Mouse (Mus musculus) midbrain, embryonic 12.5 days (tissue): Measurements from ENCODE around the gene Klc1. TPM values are rescaled to one million over a fixed set of nuclear protein-coding genes. Genes with fewer than 3 reads are reported as not detected.

Experiments used
- ATAC-seq: fragments of 200-750 bp; cut with Nextera tagmentation; 2 replicates; pipeline ENCODE4 v1.8.0; 2017; ENCODE audit warnings: low read depth, moderate TSS enrichment, moderate library complexity; ENCODE audit not compliant: low FRiP score
- H3K27ac ChIP-seq: fragments of 300-500 bp; sonication (generic); replicated peaks from 2 replicates; pipeline ENCODE4 v1.5.1; 2016; ENCODE audit warnings: mild to moderate bottlenecking
- H3K27me3 ChIP-seq: fragments of 300-500 bp; sonication (generic); 2 replicates; pipeline ENCODE4 v1.6.1; 2016; ENCODE audit warnings: mild to moderate bottlenecking
- H3K36me3 ChIP-seq: fragments of 300-500 bp; sonication (generic); 2 replicates; pipeline ENCODE4 v1.6.1; 2016
- H3K4me1 ChIP-seq: fragments of 300-500 bp; sonication (generic); 2 replicates; pipeline ENCODE4 v1.6.1; 2016
- H3K4me2 ChIP-seq: fragments of 300-500 bp; sonication (generic); replicated peaks from 2 replicates; pipeline ENCODE4 v1.6.1; 2016; ENCODE audit warnings: mild to moderate bottlenecking, moderate library complexity
- H3K4me3 ChIP-seq: fragments of 300-500 bp; sonication (generic); 2 replicates; pipeline ENCODE4 v1.5.1; 2016; ENCODE audit warnings: mild to moderate bottlenecking
- H3K9ac ChIP-seq: fragments of 300-500 bp; sonication (generic); replicated peaks from 2 replicates; pipeline ENCODE4 v1.6.1; 2016; ENCODE audit warnings: mild to moderate bottlenecking, moderate library complexity
- H3K9me3 ChIP-seq: fragments of 300-500 bp; sonication (generic); 2 replicates; pipeline ENCODE4 v1.6.1; 2016; ENCODE audit warnings: mild to moderate bottlenecking
- WGBS: fragments of 180-500 bp; shearing (Covaris S2); methylation state at CpG from one replicate; pipeline ENCODE4 v1.1.7; 2016; 5-methylcytosine and 5-hydroxymethylcytosine counted together
- polyA plus RNA-seq: library from polyadenylated mRNA; unstranded; fragments of >200 nt; fragmentation: Nextera tagmentation; extraction: Ambion mirVana; gene quantifications from 2 replicates; pipeline ENCODE4 v1.2.1, GENCODE M21; 2016

Gene Klc1
- polyA plus RNA-seq, 1 experiment from 2014 or later = 382 TPM

DNA sequence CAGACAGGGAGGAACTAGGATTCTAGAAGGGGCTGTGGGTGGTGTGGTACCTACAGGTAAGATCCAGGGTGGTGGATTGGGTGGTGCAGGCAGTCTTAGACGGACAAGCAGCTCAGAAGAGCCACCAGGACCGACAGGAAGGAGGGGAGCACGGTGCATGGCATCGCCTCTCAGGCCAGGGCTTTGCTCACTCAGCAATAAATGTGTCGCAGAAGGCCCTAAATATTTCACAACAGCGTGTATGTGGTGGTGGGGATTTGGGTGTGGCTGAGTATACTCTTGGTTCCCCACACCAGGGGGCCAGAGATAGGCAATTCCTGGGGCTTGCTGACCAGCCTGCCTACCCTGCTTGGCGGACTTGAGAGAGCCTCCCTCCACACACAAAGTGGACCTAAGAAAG lies 62.1 kb downstream of the Klc1 start:
- peaks cover 13% of the 10 kb centered on the region for H3K4me1 ChIP-seq
- 89% methylated on average over 7 of the region's 7 CpGs for WGBS
- no peak overlapping the region for H3K4me3 ChIP-seq
- H3K36me3 ChIP-seq = peaks cover 26% of the 10 kb centered on the region
- ATAC-seq = no peak
- H3K27me3 ChIP-seq = no peaks in the 10 kb centered on the region
- H3K27ac ChIP-seq = no peak overlapping the region
- no peak overlapping the region for H3K4me2 ChIP-seq
- H3K9ac ChIP-seq = no peak overlapping the region
- H3K9me3 ChIP-seq = no peaks in the 10 kb centered on the region

DNA sequence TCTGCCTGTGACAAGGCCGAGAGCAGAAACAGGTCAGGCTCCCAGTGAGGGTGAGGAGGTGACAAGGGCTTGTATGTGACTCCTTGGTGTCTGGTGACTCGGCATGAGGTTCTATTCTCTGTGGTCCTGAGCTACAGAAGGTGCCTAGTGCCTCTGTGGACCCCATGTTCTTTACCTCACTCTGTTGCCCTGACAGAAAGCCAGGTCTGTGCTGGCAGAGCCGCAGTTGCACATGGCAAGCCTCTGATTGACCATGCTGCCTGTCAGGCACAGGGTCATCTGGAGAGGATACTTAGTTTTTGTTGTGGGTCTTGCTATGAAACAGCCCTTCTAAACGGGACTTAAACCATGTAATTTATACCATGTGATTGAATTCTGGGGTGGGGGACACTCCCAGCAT lies 63.3 kb downstream of the Klc1 start:
- H3K9me3 ChIP-seq = no peaks in the 10 kb centered on the region
- H3K27me3 ChIP-seq = no peaks in the 10 kb centered on the region
- H3K4me1 ChIP-seq = 0 out of 2 replicates have a peak, but pooled peaks cover 5% of the 10 kb centered on the region
- WGBS = 70% methylated on average over 4 of the region's 4 CpGs
- no peak overlapping the region for H3K4me2 ChIP-seq
- no peak overlapping the region for H3K27ac ChIP-seq
- ATAC-seq = no peak
- H3K4me3 ChIP-seq = no peak overlapping the region
- H3K9ac ChIP-seq = no peak overlapping the region
- peaks cover 38% of the 10 kb centered on the region for H3K36me3 ChIP-seq

DNA sequence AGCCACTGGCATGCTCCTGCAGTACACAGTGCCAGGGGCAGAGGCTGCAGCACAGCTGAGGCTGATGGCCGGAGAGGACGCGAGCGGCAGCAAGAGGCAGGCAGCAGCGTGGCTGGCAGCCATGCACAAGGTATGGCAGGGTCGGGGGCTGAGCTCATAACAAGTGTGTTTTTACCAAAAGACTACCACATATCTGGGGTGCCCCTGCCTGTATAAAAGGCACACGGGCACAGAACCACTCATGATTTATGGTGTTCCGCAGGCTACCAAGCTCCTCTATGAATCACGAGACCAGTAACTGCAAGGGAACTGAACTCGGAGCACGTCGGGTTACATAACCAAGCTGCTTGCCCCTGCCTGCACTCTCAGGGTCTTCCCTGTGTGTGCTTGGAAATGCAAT lies 68.9 kb downstream of the Klc1 start:
- Histone ChIP-seq H3K27ac (no peak overlapping the region), H3K27me3 (no peaks in the 10 kb centered on the region), H3K36me3 (peaks cover 74% of the 10 kb centered on the region), H3K4me2 (no peak overlapping the region), H3K4me3 (no peak overlapping the region), H3K4me1 (peaks cover 5% of the 10 kb centered on the region; the same call in 1 of the 2 replicates), H3K9ac (no peak overlapping the region), H3K9me3 (no peaks in the 10 kb centered on the region)
- ATAC-seq = no peak
- 92% methylated on average over 12 of the region's 12 CpGs for WGBS

DNA sequence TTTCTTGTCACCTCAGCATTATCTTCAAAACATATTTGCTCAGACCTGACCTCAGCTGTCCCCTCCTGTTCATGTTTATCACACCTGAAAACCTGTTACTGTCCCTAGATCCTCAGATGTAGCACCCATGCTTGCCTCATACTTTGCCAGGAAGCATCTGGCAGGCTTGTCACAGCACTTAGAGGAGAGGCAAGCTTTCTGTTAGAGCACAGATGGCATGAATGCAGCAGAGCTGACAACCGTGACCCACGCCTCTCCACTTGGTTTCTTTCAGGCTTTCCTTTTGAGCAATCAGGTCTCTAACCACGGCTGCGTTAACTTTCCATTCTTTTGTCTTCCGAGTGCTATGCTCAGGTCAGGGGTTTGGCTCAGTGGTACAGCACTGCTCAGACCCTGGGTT lies 70.8 kb downstream of the Klc1 start:
- Histone ChIP-seq H3K36me3 (peaks cover 67% of the 10 kb centered on the region), H3K27me3 (no peaks in the 10 kb centered on the region), H3K9ac (no peak overlapping the region), H3K4me3 (no peak overlapping the region), H3K9me3 (no peaks in the 10 kb centered on the region), H3K4me2 (no peak overlapping the region), H3K27ac (peak overlapping the region; percentile 46), H3K4me1 (peaks cover 5% of the 10 kb centered on the region; the same call in 1 of the 2 replicates)
- no peak for ATAC-seq
- 56% methylated on average over 5 of the region's 5 CpGs for WGBS

DNA sequence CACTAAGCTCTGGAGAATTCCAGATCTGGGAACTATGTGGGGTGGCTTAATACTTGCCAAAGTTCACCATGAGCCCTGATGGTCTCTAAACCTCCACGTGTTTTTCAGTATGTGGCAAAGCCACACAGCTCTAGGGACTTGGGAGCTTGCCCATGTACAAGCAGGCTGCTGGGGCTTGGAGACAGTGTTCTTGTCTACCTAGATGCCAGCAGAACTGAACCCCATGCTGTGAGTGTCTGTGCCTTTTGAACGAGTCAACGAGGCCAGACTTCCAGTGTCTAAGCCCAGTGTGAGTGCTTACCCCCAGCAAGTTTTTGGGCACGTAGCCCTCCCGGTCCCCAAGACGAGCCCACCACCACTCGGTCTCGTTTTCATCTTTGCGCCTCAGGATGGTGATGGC lies 71.3 kb downstream of the Klc1 start:
- ATAC-seq = no peak
- H3K4me3 ChIP-seq = no peak overlapping the region
- no peak overlapping the region for H3K4me2 ChIP-seq
- peaks cover 5% of the 10 kb centered on the region; the same call in 1 of the 2 replicates for H3K4me1 ChIP-seq
- no peaks in the 10 kb centered on the region for H3K27me3 ChIP-seq
- no peaks in the 10 kb centered on the region for H3K9me3 ChIP-seq
- H3K27ac ChIP-seq = peak overlapping the region; percentile 25
- H3K9ac ChIP-seq = no peak overlapping the region
- WGBS = 87% methylated on average over 9 of the region's 9 CpGs
- H3K36me3 ChIP-seq = peaks cover 62% of the 10 kb centered on the region

DNA sequence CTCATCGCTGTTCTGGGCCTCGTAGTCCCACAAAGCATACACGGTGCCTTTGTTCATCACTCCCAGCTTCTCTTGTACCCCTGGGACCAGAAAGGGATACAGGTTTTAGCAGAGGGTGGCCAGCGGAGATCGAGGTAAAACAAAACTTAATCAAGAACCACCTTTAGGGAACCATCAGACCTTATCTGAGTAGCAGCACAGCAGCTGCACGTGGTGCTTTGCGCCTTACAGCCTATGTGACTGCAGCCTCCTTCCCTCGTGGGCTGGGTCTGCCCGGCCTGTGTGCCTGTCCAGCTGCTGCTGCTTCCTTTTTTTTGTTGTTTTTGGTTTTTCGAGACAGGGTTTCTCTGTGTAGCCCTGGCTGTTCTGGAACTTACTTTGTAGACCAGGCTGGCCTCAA lies 71.7 kb downstream of the Klc1 start:
- Histone ChIP-seq H3K27ac (no peak overlapping the region), H3K4me1 (peaks cover 5% of the 10 kb centered on the region; the same call in 1 of the 2 replicates), H3K36me3 (peaks cover 58% of the 10 kb centered on the region), H3K4me3 (no peak overlapping the region), H3K4me2 (no peak overlapping the region), H3K9me3 (no peaks in the 10 kb centered on the region), H3K27me3 (no peaks in the 10 kb centered on the region), H3K9ac (no peak overlapping the region)
- WGBS = 88% methylated on average over 10 of the region's 10 CpGs
- ATAC-seq = no peak

DNA sequence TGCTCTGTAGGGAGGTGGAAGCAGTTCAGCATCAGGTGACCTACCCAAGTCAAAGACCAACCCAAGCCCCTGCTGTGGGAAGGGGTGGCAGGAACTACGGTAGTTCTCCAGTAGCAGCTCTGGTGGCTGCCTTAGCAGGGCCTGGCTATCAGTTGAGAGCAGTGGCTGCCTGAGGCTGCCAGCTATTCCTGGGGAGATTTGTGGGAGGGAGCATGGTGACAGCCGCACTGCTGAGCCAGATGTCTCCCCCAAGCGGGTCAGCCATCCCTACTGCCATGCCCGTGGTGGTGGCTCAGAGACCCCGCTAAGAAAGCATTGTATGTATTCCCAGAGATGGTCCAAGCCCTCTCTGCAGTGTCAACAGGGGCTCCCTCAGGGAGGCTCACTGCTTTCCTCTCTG lies 74.0 kb downstream of the Klc1 start:
- H3K36me3 ChIP-seq = peaks cover 35% of the 10 kb centered on the region
- H3K4me1 ChIP-seq = peaks cover 5% of the 10 kb centered on the region; the same call in 1 of the 2 replicates
- H3K9me3 ChIP-seq = no peaks in the 10 kb centered on the region
- no peak overlapping the region for H3K27ac ChIP-seq
- no peak for ATAC-seq
- H3K27me3 ChIP-seq = no peaks in the 10 kb centered on the region
- H3K4me2 ChIP-seq = no peak overlapping the region
- H3K9ac ChIP-seq = no peak overlapping the region
- 88% methylated on average over 5 of the region's 5 CpGs for WGBS
- H3K4me3 ChIP-seq = no peak overlapping the region

DNA sequence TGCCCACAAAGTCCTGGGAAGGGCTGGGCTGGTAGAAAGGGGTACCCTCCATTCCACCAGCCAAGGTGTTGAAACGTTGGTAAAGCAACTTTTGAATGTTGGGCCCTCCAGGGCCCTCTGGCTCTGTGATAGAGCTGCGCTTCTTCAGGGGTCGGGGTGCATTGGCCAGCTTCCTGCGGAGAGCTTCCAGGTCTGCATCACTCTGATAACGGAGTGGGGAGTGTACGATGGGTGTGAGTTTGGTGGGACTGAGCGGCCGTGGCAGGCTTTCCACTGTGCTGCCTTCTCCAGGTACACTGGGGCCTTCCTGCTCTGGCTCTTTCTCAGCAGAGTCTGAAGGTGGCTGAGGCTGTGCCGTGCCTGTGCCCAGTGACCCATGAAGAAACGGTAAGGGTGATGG lies 74.8 kb downstream of the Klc1 start:
- H3K4me1 ChIP-seq = peaks cover 5% of the 10 kb centered on the region; the same call in 1 of the 2 replicates
- H3K36me3 ChIP-seq = peaks cover 27% of the 10 kb centered on the region; the same call in 1 of the 2 replicates
- no peak overlapping the region for H3K4me3 ChIP-seq
- H3K9ac ChIP-seq = no peak overlapping the region
- ATAC-seq = no peak
- H3K9me3 ChIP-seq = no peaks in the 10 kb centered on the region
- no peak overlapping the region for H3K4me2 ChIP-seq
- no peaks in the 10 kb centered on the region for H3K27me3 ChIP-seq
- 82% methylated on average over 10 of the region's 10 CpGs for WGBS
- H3K27ac ChIP-seq = no peak overlapping the region

DNA sequence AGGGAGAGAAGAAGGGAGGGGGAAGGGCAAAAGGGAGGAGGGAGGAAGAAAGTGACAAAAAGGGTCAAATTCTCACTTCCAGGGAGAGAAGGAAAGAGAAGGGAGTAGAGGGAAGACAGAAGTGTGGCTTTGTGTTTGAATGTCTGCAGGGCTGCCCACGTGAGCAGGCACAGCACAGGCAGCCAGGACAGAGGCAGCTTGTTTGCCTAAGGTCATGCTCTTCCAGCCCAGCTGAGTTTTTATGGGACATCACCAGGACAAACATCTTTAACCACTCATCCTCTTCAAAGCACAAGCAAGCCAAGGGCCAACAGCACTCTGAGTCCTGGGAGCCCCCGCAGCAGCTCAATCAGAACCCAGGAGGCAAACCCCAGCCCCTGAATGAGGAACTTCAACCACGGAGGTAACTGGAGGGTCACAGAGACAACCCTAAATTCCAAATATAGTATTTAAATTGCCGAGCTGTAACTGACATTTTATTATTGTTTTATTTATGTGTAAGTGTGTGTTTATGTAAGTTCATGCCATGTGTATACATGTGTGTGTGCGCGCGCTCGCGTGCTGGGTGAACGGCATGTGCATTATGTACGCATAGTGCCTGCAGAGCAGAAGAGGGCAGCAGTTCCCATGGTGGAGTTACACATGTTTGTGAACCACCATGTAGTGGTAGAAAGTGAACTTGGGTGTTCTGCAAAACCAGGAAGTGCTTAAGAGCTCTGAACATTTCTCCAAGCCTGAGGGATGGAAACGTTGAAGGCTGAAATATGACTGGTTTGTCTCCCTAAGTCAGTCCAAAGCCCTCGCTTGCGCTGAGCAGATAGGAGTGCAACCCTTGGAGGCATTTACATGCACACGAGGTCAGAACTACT lies 84.2 kb downstream of the Klc1 start:
- no peak overlapping the region for H3K9ac ChIP-seq
- no peaks in the 10 kb centered on the region for H3K9me3 ChIP-seq
- 80% methylated on average over 15 of the region's 15 CpGs for WGBS
- H3K27ac ChIP-seq = no peak overlapping the region
- no peaks in the 10 kb centered on the region for H3K36me3 ChIP-seq
- no peaks in the 10 kb centered on the region for H3K27me3 ChIP-seq
- H3K4me2 ChIP-seq = no peak overlapping the region
- ATAC-seq = no peak
- H3K4me3 ChIP-seq = no peak overlapping the region
- H3K4me1 ChIP-seq = no peaks in the 10 kb centered on the region

DNA sequence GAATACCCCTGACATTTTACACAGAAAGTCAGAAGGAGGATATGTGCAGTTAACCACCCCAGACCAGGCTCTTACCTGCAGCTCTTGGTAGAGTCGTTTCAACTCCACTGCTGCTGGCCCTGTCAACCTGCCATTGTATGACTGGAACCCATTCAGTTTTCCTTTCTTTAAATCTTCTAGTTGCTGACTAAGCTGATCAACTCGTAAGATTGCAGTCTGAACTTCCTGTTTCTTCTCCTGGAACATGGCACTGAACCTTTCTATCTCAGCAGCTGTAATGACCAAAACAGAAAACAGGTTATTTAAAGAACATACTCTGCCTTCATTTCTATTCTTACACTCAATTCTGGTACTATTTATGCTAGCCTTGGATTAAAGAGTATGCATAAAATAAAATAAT lies 84.8 kb downstream of the Klc1 start:
- Histone ChIP-seq H3K4me3 (no peak overlapping the region), H3K27me3 (no peaks in the 10 kb centered on the region), H3K4me1 (no peaks in the 10 kb centered on the region), H3K9me3 (no peaks in the 10 kb centered on the region), H3K4me2 (no peak overlapping the region), H3K9ac (no peak overlapping the region), H3K27ac (no peak overlapping the region), H3K36me3 (no peaks in the 10 kb centered on the region)
- 58% methylated on average over 2 of the region's 2 CpGs for WGBS
- ATAC-seq = no peak

DNA sequence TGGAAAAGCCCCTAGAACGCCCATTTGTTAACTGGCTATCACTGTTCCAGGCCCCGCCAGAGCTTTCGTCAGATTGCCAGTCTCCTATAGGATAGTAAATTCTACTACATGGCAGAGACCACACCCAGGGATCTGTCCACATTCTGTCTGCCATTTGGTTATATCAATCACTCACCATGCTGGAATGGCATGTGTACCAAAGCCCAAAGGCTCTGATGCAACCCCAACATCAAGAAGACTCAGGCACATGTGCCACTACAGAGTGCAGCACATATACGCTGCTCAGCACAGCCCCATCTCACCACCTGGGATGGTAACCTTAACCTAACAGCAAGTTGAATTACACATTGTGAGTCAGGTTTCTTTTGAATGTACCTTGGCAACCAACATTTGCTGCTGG lies 87.3 kb downstream of the Klc1 start:
- Histone ChIP-seq H3K27me3 (no peaks in the 10 kb centered on the region), H3K4me2 (no peak overlapping the region), H3K4me1 (no peaks in the 10 kb centered on the region), H3K9me3 (no peaks in the 10 kb centered on the region), H3K4me3 (no peak overlapping the region), H3K36me3 (no peaks in the 10 kb centered on the region), H3K9ac (no peak overlapping the region), H3K27ac (no peak overlapping the region)
- WGBS = 89% methylated on average over 4 of the region's 4 CpGs
- no peak for ATAC-seq

DNA sequence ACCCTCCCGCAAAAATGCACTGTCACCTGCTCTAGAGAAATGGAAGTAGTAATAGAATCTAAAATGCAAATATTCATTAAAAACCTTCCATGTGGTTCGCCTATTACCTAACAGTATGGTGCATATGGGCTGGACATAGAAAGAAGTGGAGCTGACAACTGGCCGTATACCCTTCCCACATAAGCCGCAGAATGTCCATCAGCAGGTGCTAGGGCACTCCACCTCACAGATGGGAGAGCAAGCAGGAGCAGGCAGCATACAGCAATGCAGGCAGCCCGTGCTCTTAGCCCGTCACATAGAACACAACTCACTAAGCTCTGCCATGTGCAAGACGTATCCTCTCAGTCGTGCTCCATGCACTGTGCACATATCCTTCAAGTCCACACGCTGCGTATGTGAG lies 88.2 kb downstream of the Klc1 start:
- Histone ChIP-seq H3K4me2 (no peak overlapping the region), H3K27me3 (no peaks in the 10 kb centered on the region), H3K27ac (no peak overlapping the region), H3K9me3 (no peaks in the 10 kb centered on the region), H3K4me3 (no peak overlapping the region), H3K4me1 (no peaks in the 10 kb centered on the region), H3K36me3 (no peaks in the 10 kb centered on the region), H3K9ac (no peak overlapping the region)
- no peak for ATAC-seq
- WGBS = 88% methylated on average over 10 of the region's 10 CpGs
